In genomic region chr4:129934177-129934855, GRCm38 (mm10) we compare ENCODE assay signal across 9 mouse cellular contexts. TPM values are rescaled to one million over a fixed set of nuclear protein-coding genes. Genes with fewer than 3 reads are reported as not detected.
DNase-seq lines count a peak whose midpoint lies in the region; ATAC-seq lines count a peak whose summit lies in the region.
"Had no signal": no experiment of that assay in that cellular context is flagged by ENCODE, and none has a peak within 500 bp of the region (broad histone marks: within the 10 kb centered on the region; RNA-seq: fewer than 3 reads in every experiment).

No protein-coding gene starts in this region.

- H3K36me3 ChIP-seq in heart, embryonic 13.5 days: no peaks in the 10 kb centered on the region

- H3K4me3 ChIP-seq in heart, embryonic 13.5 days: no peak overlapping the region

- intact Hi-C loops in heart, postnatal 14 days (cut with DNase I): no loop called here

- H3K4me2 ChIP-seq in heart, embryonic 13.5 days: no peak overlapping the region

- no peak for ATAC-seq in heart, embryonic 13.5 days (ENCODE audit: extremely low read depth, insufficient number of reproducible peaks, low FRiP score, low TSS enrichment)

- no peaks in the 10 kb centered on the region for H3K27me3 ChIP-seq in heart, embryonic 13.5 days (replicated peaks)

- H3K4me1 ChIP-seq in heart, embryonic 13.5 days: peaks cover 11% of the 10 kb centered on the region

- 0 out of 2 replicates have a peak overlapping the region, but pooled peaks have one; percentile 11 for H3K9ac ChIP-seq in heart, embryonic 13.5 days

- no peak for DNase-seq in heart, adult 8-10 months (ENCODE audit: low spot score)
- peak; percentile 79 for DNase-seq in frontal cortex, adult 2 months (ENCODE audit: extremely low spot score in 1 of 2, low spot score in 1 of 2)
- DNase-seq in left cerebral cortex, adult 9 months (ENCODE audit: low spot score in 2 of 2): peak; percentile 80 to 85
- peak; percentile 70 to 81 for DNase-seq in right cerebral cortex, postnatal 10 days (ENCODE audit: low spot score in 2 of 2)
- no peak for DNase-seq in spleen, postnatal 10 days (ENCODE audit: low spot score in 2 of 2)
- DNase-seq in heart, postnatal 14 days: no peak
- DNase-seq in gastrocnemius, adult 18-20 months (ENCODE audit: low spot score): no peak

- 0 out of 2 replicates have a peak, but pooled peaks cover 4% of the 10 kb centered on the region for H3K9me3 ChIP-seq in heart, embryonic 13.5 days

- 62% methylated on average over 16 of the region's 16 CpGs for WGBS in heart, embryonic 13.5 days

- no peak overlapping the region for H3K27ac ChIP-seq in heart, embryonic 13.5 days (replicated peaks)

RNA-seq across cellular contexts. Expression of gene Spocd1, which starts 5.3 kb away (rescaled TPM):
- polyA plus RNA-seq in heart, embryonic 13.5 days (2015; fragmentation: Nextera tagmentation; extraction: Ambion mirVana): 0.19 and 0.34 TPM in 2 replicates
- total RNA-seq in heart, adult 8-10 months (2022): under 1 TPM in 1 of 4 experiments, not detected in 3; 0.09 TPM
- 0.40 TPM in 2 replicates for polyA plus RNA-seq in frontal cortex, adult 2 months (2012; rRNA removed)
- not detected for total RNA-seq in heart, postnatal 14 days (2021)
- not detected for total RNA-seq in gastrocnemius, adult 18-20 months (2021)
- polyA plus RNA-seq: liver, embryonic 16.5 days had no signal

RNA-seq across cellular contexts. Expression of gene Adgrb2, which starts 50.4 kb away (rescaled TPM):
- polyA plus RNA-seq in heart, embryonic 13.5 days (2015; fragmentation: Nextera tagmentation; extraction: Ambion mirVana): 1.4 and 1.6 TPM in 2 replicates
- 1 to 10 TPM; 1.7 to 2.3 (median 1.9) TPM for total RNA-seq in heart, adult 8-10 months (2022)
- 263 and 272 TPM in 2 replicates for polyA plus RNA-seq in frontal cortex, adult 2 months (2012; rRNA removed)
- 1 to 10 TPM; 2.2 to 2.3 TPM for total RNA-seq in heart, postnatal 14 days (2021)
- total RNA-seq in gastrocnemius, adult 18-20 months (2021): 1 to 10 TPM in 1 of 2 experiments, under 1 TPM in 1; 0.21 to 2.5 TPM
- polyA plus RNA-seq: liver, embryonic 16.5 days had no signal

Comparison
In these comparisons a context has a peak if more than half of its experiments do, and no peak if none do; other contexts are left out.
1. DNase-seq: peak in frontal cortex, adult 2 months (2 of 2), left cerebral cortex, adult 9 months (2 of 2) and right cerebral cortex, postnatal 10 days (2 of 2); none in heart, adult 8-10 months (single experiment), spleen, postnatal 10 days (0 of 2), heart, postnatal 14 days (0 of 2) and gastrocnemius, adult 18-20 months (single experiment).